Mouse (Mus musculus): ENCODE measurements around the gene Prmt8.

Gene Prmt8

DNA sequence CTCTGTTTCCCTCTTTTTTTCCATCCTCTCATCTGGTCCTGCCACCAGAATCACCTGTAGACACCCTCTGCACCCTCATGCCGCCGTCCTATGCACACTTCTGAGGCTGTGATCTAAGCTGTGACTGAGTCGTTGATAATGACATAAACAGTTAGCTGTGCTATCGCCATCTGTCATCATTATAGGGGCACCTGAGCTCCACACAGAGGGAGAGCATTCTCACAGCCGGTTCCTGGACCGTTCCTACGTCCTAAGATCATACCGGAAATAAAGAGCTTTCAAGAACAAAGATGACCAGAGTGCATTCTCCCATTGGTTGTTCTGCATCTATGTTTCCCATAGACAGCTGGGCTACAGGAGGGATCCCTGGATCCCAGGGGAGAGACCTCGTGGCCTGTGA, 28.6 kb downstream of the Prmt8 start:
- DNase-seq (ENCODE audit: low read depth in 2 of 2, low spot score in 2 of 2), result no peak

DNA sequence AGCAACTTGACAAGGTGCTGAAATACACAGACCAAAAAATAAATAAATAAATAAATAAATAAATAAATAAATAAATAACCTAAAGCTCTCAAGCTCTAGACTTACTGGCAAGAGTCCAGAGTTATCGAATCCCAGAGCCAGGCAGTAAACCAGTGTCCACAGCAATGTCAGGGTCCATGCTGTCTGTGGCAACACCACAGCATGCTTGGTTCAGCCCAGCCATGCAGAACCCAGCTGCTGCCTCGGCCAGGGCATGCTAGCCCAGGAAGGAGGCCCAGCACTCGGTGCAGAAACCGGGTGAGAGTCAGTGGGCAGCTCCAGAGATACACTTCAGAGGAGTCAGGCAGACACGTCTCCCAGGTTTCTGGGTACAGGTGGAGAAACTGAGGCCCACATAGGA, 29.4 kb downstream of the Prmt8 start:
- no peak for DNase-seq (ENCODE audit: low read depth in 2 of 2, low spot score in 2 of 2)

DNA sequence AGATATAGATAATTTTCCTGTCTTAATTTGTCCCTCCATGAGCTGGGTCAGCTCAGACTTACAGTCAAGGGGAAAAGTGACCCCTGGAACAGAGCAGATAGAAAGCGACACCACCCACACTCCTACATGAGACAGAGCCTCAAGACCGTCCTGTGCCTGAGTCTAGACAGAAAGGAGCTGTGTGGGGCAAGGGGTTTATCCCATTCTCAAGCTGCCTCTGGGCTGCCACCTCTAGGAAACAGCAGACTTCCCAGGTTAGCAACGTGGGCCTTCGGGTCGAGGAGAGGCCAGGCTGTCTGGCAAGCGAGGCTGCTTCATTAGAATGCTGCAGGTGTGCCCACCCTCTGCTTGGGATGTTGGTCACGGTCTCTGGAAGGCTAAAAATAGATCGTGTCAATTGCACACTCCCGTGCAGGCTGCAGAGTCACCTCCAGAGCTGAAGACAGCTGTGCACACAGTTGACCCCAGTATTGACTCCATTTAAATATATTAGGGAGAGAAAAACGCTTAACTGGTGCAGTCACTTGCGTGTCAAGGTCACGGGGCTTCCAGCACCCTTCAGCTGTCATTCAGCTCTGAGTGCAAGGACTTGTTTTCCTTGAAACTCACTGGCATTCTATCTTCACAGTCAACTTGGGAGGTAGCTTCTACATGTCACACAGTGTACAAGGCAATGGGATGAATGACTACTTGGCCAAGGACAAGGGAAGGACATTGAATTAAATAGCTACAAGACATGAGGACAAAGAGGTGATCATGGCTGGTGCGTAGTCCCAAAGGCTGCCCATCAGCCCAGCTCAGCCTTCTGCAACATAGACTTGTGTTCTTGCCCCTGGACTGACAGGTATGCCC, 33.9 kb downstream of the Prmt8 start:
- no peak for DNase-seq (ENCODE audit: low read depth in 2 of 2, low spot score in 2 of 2)

DNA sequence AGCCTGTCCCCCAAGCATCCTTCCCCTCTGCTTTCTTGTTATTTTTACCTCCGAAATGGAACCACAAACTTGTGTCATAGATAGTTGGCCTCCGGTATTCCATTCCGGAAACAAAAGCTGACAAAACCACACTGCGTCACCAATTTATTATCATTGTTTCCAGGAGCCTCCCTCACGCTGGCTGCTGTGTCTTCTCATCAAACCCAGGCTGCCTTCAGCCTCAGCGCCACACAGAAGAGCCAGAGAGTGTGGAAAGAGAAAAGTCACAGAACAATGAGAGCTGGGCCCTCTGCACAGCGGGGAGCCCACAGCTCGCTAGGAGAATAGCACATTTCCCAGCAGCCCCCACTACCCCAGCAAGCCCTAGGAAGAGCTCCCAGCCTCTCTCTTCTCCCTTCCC, 46.1 kb downstream of the Prmt8 start:
- no peak for DNase-seq (ENCODE audit: low read depth in 2 of 2, low spot score in 2 of 2)

DNA sequence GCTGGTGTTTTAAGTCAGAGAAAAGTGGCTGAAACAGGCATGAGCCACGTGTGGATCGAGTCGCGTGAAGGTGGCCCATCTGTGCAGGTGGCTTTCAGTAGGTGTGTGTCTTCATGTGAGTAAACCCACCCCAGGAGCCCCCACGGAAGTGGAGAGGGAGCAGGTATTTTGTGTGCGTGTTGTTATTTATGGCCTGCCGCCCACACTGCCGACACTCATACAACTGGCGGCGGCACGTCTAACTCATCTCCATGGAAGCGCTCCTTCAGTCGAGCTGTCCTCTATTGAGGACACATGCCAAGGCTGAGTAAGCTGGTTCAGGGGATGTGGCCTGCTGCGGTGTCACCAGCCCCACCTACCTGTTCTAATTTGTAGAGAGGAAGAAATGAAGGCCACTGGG, 49.4 kb downstream of the Prmt8 start:
- no peak for DNase-seq (ENCODE audit: low read depth in 2 of 2, low spot score in 2 of 2)

DNA sequence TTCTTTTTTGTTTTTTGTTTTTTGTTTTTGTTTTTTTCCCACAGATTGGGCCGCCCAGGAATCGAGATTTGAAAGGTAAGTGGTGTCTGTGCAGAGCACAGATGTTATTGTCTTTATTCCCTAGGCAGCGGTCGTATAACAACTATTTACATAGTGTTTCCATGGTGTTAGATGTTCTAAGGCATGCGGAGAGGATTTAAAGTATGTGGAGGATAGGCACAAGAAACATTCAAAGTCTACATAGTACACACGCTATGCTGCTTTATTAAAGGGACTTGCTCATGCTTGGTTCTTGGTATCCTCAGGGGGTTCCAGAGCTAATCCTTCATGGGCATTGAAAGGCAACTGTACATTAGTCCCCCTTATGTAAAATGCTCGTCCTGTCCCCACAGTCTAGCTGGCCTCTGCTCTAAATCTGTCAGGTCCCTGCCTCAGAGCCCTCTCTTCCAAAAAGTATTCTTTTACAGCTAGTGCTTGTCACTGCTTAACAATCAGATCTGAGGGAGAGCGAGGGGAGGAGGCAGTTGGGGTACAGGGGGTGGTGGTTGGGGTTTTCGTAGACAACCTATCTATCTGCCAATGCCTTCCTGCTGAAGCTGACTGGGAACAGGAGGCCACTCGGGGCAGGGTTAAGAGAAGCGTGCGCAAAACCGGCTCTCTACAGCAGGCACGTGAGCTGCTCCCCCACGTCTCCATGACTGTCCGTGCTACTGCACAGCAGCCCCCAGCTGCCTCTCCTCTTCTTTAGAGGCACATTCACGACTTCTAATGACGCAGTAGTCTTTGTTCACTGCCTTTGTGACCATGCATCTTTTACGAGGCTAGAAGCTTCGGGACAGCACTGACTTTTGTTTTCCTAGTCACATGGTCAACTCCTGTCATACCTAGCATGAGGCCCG, 51.8 kb downstream of the Prmt8 start:
- no peak for DNase-seq (ENCODE audit: low read depth in 2 of 2, low spot score in 2 of 2)

DNA sequence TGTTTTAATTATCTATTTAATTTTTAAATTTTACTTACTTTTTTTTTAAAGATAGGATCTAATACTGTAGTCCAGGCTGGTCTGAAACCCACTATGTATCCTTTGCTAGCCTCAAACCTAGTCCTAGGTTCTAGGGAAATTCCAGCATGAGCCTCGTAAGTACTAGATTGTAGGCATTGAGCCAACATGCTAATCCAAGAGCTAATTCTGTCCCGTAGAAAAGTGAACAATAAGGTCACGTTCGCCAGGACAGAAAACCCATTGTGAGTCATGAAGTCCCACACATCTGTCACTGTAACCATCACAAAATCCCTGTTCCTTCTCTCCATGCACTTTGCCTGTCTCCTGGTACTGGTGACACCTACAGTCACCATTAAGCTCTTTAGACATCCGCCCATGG, 53.8 kb downstream of the Prmt8 start:
- DNase-seq (ENCODE audit: low read depth in 2 of 2, low spot score in 2 of 2), result no peak

DNA sequence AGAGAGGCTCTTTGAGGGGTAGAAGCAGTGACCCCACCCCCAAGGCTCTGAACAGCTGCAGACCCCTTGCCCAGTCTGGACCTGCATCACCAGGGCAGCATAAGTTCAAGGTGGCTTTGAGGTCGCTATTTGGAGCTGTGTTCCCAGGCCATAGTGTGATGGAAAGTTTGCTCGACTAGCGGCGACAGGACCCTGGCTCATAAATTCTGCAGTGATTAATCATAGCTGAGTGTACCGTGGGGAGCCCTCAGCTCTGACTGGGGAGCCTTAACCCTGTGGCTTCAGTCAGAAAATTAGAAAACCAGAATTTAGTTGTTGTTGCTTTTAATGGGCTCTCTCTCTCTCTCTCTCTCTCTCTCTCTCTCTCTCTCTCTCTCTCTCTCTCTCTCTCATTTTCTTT, 54.4 kb downstream of the Prmt8 start:
- DNase-seq (ENCODE audit: low read depth in 2 of 2, low spot score in 2 of 2), result no peak

DNA sequence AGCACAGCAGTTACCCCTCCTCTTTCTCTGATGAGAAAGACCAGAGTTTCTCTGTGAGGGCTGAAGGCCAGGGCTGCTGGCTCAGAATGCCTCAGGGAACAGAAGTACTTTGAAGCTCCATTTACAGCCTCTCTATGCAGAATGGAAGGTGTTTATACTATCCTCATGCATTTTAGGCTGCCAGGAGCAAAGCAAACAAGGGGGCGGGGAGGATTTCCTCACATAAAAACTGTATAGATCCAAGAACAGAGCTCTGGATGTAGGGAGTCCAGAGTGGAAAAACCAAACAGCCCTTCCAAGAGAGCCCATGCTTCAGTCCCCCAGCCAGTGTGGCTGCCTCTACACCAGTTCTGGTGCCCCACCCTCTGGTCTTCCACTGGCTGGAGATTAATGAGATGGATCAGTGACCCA, 61.0 kb downstream of the Prmt8 start:
- DNase-seq (ENCODE audit: low read depth in 2 of 2, low spot score in 2 of 2), result no peak

DNA sequence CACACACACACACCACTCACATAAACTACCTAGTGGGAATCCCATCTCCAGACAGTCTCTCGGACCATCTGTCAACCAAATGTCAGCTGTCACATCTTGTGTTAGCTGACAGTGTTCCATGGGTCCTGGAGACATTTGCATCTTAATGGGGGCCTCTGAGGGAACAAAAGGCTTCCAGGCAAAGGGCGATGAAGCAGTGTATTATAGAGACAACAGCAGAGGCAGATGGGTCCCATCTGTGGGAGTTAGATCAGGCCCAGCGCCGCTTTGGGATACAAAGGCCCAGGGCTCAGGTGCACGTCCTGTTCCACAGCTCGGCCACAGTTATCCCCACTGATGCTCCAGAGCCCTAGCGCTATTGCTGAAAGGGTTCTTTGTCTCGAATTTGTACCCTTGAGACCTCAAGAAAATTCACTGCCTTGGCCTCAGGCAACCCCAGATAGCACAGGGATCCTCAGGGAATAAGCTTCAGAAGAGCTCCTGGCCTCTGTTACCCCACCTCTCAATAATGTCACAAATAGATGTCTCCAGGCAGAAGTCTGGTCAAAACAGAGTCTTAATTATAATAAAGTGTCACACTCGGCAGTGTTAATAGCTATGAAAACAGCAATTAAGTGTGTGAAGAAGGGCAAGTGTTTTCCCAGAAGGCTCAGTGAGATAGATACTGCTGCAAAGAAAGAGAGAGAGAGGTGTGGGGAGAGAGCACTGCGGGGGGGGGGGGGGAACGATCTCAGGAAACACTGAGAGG, 68.1 kb downstream of the Prmt8 start:
- DNase-seq (ENCODE audit: low read depth in 2 of 2, low spot score in 2 of 2), result no peak

DNA sequence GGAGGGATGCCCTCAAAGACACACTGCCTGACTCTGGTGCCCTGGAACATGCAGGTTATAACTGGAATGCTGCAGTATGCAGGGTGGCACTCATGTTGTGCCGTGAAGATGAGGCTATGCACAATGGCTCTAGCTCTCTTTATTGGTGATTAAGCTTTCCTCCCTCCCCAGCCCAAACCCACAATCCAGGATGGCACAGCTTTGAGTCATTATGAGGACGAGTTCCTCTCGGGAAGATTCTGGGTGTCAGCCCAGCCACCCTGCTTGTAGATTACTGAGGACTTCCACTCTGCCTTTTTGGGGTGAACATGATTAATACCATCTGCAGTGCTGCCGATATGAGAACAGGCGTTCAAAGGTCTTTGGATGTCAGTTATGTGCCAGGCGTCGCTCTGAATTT, 75.6 kb downstream of the Prmt8 start:
- DNase-seq (ENCODE audit: low read depth in 2 of 2, low spot score in 2 of 2), result no peak

DNA sequence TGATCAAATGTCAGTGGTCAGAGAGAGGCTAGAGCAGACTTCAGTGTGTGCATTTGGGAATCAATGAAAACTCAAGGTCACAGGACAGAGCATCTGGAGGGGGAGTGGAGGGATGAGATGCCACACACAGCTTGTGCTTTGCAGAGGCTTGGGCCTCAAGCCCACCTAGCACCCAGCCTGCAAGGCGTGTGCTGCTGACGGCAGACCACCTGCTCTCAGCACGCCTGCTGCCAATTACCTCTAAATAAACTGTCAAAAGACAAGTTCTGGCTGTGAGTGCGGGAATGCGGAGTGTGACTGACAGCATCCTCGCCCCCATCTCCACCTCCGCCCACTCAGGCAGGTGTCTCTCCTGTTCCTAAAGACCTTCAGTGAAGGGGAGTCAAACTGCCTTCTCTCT, 77.0 kb downstream of the Prmt8 start:
- no peak for DNase-seq (ENCODE audit: low read depth in 2 of 2, low spot score in 2 of 2)

DNA sequence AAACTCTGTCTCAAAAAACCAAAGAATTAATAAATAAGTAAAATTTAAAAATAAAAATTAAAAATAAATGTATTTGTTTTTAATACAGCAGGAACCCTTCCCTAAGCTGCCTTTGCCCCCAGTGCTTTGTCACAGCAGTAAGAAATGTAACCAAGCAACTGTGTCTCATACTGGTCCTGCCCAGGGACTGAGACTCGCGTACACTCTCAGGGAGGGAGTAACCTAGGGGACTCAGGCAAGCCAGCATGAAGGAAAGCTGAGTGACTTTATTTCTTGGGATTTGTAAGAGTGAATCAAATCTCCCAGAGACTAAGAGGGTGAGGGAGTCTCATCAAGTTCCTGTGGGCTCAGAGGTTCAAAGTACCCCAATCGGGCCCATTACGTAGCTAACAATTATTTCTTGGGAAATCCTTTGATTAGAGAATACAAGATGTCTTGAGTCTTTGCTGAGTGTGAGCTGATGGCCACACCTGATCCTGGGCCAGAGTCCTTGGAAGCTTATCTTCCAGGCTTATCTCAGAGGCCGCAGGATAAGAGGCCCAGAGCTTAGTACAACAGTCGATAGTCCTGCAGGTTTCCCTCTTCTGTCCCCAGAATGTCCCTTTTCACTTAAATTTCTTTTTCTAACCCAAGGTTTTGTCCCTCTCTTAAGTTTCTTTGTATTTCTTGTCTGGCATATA, 82.0 kb downstream of the Prmt8 start:
- no peak for DNase-seq (ENCODE audit: low read depth in 2 of 2, low spot score in 2 of 2)

DNA sequence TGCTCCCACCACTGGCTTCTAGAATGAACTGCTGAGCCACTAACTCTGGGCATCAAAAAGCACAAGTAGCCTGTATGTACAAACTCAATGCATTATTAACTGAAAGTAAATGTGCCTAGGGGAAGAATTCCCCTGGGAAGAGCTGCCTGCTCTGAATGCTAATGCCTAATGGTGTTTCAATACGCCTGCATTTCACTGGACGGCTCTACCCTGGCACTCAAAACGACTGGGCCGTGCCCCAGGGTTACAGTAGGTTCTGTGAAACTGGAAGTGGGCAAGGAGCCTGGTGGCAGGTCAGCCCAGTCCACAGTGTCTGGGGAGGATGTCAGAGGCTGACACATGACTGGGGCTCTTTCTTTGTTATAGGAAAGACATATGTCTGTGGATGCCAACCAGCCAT, 84.3 kb downstream of the Prmt8 start:
- no peak for DNase-seq (ENCODE audit: low read depth in 2 of 2, low spot score in 2 of 2)

DNA sequence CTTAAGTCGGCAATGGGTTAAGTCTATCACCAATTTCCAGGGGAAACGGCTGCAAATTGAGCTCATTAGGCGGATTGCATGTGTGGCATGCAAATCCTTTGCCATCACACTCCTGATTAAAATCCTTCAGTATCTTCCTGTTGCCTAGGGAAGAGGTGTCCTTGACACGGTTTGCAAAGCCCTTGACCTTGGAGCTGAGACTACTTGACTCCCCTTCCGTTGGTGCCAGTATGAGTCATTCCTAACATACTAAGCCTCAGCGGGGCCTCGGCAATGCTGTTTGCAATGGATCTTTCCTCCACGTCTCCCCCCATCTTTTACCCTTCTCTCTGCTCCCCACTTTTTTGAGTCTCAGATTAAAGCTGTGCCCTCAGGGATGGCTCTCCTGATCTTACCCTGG, 85.7 kb downstream of the Prmt8 start:
- DNase-seq (ENCODE audit: low read depth in 2 of 2, low spot score in 2 of 2), result no peak

DNA sequence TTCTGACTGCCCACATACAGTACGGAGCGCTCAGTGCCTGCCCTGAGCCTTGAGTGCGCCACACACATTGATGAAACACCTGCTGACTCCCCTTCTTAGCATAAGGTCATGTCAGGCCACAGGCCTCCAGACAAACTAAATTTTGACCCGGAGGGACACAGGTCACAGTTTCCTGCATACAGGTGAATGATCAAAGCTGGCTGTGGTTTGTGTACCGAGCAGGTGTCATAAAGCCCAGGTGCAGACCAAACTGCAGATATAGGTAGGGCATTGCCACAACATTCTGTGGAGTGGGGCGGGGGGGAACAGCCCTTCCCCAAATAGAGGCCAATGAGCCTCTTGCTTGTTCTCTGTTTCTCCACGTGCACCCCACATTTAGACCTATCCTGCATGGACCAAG, 88.5 kb downstream of the Prmt8 start:
- no peak for DNase-seq (ENCODE audit: low read depth in 2 of 2, low spot score in 2 of 2)

DNA sequence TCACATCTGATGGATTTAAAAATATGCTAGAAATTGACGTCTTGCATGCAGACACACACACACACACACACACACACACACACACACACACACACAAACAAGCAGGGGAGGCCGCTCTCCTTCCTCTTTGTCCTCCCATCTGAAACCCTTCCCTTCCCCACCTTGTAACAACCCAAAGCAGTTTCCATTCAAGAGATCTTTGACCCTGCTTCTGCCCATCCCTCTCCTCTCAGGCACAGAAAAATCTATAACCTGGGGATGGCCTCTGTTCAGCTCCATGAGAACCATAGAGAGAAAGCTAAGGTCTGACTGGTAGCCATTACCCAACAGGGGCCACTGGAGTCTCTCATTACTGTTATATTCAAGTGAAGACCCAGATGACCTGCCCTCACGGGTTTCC, 90.3 kb downstream of the Prmt8 start:
- no peak for DNase-seq (ENCODE audit: low read depth in 2 of 2, low spot score in 2 of 2)

DNA sequence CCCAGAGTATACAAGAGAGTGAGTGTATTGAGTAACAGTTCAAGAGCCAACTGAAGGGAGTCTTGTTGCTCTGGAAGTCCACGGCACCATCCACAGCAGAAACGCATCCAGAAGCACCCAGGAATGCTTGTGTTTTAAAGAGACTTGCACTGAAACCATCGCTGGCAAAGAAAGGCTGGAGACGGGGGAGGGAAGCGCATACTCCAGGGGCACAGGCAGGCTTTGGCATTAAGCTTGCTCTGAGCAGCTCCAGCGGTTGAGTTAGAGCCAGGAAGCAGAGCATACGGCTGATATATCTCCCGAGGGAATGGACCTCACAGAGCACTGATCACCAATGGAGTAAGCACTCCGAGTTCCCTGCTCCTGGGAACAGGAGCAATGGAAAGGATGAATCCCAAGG, 91.0 kb downstream of the Prmt8 start:
- no peak for DNase-seq (ENCODE audit: low read depth in 2 of 2, low spot score in 2 of 2)

DNA sequence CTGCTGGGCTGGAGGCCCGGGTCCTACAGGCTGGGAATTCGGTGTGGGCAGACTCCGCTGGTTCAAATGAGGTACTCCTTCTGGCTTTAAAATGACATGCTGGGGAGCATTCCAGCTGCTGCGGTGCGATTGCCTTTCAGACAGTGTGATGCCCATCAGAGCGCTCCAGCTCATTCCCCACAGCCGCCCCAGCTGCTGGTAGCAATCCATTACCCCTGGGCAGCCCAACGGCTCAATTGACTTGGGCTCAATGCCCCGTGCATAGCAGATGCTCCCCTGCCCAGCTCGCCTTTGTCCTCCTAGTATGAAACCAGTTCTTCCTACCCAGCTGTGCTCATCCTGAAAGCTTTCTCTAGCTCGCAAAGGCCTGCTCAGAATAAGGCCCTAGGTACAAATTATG, 92.4 kb downstream of the Prmt8 start:
- DNase-seq (ENCODE audit: low read depth in 2 of 2, low spot score in 2 of 2), result no peak

DNA sequence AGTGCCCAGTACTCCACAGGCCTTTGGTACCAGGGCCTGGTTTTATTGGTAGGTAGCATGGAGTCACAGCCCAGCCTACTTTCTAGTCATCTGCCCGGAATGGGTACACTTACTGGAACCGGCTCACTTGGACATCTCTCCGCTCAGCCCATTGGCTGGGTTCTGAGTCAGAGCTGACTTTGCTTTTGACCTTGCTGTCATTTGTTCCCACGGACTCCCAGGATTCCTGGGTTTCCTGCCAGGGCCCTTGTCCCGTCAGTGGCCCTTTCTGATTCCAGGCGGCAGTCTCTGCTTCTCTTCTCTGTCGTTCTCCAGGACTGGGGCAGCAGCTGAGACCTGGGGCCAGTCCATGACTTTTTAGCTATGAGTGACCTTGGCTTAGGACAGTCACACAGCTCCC, 97.2 kb downstream of the Prmt8 start:
- no peak for DNase-seq (ENCODE audit: low read depth in 2 of 2, low spot score in 2 of 2)

DNA sequence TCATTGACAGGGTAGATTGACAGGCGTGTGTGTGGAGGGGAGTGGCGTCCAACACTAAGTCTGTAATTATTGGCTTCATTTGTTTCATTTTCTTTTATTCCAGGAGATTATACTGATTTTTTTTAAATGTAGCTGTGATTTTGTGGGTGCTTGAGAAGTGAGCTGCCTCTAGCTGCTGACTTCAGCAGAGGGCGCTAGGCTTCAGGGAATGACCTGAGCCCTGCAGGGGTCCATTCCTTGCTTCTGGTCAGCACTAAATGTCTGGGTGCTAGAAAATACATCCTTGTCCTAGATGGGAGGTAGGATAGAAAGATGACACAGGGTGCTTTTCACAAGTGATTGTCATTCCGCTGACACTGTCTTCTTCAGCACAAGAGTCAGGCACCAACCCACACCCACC, 99.2 kb downstream of the Prmt8 start:
- no peak for DNase-seq (ENCODE audit: low read depth in 2 of 2, low spot score in 2 of 2)

Data from CD8-positive naive resting alpha-beta T cell, adult 2 months (primary cell).